Mouse (Mus musculus) embryo, embryonic 10 days (tissue): Measurements from ENCODE around the gene Polr2b.

ENCODE experiments used
- DNase-seq: peaks from one replicate; pipeline ENCODE4 v3.0.0-alpha.2; 2015; ENCODE audit warnings: low spot score

The Polr2b gene

DNA sequence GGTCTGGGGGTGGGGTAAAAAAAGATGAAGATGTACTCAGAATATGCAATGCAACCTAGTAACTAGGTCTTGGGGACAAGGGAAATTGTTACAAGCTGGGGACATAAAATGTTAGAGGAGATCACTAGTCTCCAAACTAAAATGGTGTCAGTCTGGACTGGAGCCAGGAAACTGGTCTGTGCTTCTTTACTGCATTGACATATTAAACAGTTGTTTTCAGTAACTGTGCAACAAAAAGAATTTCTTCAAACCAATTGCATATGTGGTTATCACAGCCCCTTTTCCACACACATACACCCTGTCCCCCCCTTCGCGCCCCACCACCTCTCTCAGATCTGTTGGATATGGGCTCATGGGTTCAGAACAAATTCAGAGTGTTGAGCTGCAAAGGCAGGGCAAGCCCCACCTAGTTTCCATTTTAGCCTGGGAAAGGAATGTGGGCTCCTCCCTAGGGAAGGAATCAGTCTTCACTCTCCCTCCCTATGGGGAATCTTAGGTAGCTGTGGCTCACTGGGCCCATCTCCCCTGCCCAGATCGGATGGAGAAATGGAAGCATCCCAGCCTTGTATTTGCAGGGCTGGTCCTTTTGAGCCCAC, 54.6 kb downstream of the Polr2b start:
- no peak for DNase-seq

DNA sequence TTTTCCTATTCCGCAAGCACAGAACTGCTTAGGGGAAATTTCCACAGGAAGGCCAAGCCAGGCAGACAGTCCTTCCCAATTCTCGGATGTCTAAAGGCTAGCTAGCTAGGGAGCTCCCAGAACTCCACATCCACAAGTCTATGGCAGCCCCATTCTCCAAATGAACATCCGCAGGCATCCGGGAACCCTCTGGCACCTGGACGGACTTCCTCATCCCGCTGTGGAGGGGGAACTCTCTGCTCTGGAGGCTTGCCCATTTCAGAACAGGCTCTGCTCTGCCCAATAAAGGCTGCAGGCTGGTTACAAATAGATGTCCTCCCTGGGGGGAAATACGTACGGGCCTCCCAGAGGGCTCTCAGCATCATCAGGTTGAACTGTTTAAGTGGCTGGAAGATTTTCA, 56.4 kb downstream of the Polr2b start:
- DNase-seq = no peak

DNA sequence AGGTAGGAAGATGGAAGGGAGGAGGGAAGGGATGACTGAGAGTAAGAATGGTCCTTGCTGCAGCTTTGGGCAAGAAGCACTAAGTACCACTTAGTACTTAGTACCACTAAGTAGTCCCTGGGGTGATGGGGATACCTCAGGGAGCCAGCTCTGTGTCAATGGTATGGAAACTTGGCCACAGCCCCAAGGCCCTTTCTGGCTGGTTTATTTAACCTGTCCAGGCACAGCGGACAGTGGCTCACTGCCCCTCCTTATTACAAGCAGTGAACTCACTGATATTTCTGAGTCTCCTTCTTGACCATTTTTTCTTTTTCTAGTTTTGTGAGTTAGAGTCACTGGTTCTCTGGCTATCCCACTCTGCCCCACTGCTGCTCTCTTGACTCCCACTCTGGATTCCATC, 57.2 kb downstream of the Polr2b start:
- no peak for DNase-seq

DNA sequence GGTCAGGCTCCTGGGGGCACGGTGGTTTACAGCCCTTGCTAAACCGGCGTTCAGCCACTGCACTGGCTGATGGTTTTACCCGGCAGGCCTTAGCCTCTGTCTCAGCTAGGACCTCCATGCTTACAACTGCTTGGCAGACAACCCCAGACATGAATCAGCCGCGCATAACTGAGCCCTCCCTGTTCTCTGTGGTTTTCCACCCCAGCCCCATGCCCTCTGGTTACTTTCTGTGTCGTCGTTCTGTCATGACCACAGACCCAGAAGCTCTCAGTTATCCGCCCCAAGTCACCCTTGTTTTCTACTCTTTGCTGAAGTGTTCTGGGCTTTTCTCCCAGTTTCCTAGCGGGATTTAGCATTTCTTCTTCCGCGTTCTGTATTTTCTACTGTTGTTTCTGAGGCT, 57.7 kb downstream of the Polr2b start:
- no peak for DNase-seq

DNA sequence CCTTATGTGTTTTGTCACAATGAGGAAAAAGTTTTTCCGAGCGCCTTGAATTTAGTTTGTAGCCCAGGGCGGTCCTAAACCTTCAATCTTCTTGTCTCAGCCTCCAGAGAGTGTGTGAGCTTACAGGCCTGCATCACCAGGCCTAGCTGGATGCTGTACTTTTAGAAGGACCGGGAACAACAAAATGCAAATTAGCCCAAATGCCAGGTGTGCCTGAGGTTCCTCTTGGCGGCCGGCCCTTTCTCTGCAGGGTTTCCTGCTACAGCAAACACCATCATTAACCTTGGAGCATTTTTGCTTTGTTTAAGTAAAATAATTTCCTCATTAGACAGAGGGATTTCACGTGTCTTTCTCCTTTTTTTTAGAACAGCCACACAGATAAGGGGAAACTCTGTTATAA, 58.2 kb downstream of the Polr2b start:
- no peak for DNase-seq

DNA sequence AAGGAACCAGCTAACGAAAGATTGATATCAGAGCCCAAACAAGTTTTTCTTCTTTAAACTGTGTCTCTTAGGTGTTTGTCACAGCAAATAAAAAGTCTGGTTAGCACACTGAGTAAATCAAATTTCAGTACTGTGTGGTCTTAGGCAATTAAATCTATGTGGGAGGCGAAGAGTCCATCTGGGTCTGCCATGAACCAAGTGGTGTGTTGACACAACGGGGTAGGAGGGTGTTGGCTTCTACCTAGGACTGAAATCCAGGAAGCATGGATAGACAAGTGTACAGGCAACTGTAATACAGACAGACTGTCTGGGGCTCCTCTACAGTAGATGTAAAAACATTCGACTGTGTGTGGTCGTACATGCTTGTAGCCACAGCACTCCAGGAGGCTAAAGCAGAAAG, 59.4 kb downstream of the Polr2b start:
- no peak for DNase-seq

DNA sequence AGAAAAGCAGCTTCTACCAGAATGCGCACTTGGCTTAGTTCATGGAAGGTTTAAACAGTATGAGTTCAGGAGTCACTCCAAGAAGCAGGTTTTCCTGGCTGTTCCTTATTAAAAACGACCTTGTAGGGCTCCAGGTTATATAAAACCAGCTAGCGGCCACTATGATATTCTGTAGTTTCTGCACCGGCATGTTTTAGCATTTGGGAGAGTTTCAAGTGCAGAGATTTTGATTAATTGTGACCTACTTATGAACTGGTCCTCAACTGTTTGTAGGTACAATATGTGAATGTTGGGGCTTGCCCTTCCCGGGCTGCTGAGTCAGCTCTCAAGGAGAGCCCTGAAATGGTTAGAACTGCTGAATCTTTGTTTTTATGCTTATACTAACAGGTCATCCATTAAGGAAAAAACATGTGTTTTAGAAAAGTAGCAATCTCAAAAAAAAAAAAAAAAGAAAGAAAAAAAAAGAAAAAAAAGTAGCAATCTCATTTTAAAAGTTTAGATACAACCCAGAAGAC, 60.5 kb downstream of the Polr2b start:
- DNase-seq = no peak

DNA sequence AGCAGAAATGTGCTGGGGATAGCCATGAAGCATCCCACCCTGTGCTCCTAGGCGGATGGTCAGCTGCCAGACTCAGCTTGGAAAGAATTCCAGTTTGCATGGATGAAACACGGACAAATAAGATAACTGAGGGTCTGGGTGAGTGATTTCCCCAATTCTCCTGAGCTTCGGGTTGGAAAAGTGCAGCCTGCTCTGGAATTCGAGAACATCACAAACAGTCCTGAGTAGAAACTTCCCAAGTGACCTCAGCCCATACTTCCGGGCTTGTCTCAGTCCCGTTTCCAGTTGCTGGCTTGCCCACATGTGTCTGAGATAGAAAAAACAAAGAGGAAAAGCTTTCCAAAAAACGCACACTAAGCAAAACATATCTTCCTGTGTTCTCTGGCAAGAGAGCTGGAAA, 62.3 kb downstream of the Polr2b start:
- DNase-seq = no peak

DNA sequence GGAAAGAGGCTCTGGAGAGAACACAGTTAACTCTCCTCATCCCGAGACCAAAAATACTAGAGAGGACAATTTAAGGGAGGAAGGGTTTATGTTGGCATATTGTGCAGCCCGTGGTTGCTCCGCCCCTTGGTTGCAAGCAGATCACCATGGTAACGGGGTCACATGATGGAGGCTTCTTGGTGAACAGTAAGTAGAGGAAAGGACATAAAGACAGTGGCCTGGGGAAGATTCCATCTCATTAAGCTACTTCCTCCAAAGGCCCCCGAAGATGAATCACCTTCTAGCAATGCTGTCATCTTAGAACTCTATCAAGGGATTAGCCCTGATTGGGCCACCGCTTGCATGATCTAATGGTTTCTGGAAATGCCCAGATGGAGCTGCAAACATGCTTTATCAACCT, 62.8 kb downstream of the Polr2b start:
- DNase-seq = no peak

DNA sequence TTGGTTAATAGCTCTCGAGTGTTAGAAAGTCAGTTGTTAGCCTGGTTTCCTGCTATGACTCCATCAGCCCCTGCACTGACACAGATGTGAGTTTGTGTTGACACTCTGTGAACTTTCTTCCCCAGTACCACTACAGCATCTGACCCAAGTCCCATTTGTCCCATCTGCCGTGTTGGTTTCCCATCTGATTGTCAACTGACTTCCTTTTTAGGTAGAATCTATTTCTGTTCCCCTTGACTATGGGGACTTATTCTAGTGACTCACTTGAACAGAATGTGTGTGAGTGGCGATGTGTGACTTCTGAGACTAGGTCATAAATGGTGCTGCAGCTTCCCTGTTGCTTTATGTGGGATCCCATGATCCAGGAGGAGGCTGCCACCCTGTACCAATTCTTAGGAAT, 65.0 kb downstream of the Polr2b start:
- no peak for DNase-seq

DNA sequence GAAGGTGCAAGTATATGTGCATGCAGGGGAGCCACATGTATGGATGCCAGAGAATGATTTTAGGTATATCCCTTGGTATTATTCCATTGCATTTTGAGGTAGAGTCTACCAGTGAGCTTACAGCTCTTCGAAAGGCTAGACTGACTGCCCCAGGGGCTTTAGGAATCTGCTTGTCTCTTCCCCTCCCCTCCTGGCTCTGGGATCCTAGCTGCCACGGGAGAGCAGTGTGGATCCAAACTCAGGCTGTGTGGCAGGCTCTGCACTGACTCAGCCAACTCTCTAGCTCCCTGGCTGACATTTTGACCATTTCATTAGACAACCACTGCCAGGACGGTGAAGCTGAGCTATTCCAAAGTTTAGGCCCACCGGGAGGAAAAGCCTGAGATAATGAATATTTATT, 65.6 kb downstream of the Polr2b start:
- no peak for DNase-seq

DNA sequence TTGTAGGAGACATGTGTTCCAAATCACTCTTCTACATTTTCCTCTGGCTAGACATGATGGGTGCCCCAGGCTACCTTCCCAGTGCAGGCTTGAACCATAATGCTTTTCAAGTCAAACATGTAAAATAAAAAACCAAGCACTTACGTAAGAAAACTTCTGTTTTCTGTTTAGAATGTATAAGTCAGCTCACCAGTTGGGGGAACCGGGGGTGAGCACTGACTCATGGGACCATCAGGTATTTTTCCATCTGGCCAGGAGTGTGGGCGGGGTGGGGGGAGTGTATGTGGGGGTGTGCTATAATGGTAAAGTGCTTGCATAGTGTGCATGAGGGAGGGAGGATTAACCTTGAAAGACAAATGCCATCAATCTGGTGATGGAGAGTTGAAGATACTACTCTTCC, 68.1 kb downstream of the Polr2b start:
- DNase-seq = no peak

DNA sequence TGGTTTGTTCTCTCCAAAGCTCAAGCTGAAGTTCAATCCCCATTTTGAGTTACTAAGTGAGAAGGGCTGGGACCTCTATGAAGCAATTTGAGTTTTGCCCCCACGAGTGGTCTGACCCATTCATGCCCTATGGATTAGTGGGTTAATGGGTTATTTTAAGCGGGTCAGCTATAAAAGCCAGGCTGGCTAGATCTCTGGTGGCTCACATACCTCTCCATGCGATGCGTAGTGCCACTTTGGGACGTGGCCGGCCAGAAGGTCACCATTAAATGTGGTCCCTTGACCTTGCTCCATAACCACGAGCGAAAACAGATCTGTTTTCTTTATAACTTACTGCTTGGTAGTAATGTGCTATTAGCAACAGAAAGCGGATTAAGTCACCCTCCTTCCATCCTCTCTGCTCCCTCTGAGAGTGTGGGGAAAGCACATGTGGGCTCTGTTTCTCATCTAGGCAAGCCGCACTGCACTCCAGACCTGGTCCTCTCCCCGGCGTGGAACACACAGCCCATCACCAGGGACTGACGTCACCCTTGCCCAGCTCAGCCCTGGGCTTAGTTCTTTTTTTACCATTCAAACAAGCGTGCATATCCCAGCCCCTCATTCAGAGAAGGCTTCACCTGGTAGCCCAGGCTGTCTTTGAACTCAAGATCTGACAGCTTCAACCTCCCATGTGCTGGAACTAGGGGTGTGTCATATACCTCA, 69.6 kb downstream of the Polr2b start:
- no peak for DNase-seq

DNA sequence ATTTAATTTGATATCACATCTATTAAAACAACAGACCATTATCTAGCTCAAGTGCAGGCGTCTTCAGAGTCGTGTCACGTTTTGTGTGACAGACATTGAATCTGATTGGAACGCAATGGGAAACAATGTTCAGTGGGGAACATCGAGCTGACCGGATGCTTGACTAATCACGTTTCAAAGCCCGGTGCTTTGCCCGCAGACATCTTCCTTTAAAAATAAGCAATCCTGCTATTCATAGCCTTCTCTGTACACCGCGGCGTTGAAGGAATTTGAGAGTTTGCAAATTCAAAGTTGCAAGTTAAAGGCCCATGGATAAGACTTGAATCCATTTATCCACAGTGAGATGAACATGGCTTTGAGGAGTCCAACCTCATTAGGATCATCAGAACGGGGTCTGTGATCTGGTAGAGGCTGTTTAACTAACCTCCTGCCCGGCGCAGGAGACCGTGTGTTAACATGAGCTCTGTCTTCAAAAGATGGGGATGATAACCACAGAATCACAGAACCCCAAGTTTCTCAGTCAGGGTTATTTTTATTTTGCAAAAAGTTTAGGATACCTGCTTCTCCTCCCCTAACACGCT, 70.5 kb downstream of the Polr2b start:
- no peak for DNase-seq

DNA sequence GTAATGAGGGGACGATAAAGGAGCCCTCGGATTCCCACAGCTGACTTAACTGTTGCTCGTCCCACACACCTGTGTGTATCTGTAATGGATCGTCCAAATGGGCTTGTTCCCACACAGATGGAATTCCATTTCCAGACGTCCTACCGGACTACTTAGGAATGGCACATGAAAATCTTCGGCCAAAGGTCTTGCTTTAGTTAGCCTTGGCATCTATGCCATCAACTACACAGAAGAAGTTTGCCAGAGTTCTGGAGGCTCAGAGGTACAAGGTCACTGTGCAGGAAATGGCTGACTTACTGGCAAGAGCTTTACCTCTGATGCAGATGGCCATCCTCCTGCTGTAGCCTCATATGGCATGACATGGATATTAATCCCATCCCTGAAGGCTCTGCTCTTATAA, 71.3 kb downstream of the Polr2b start:
- DNase-seq = no peak

DNA sequence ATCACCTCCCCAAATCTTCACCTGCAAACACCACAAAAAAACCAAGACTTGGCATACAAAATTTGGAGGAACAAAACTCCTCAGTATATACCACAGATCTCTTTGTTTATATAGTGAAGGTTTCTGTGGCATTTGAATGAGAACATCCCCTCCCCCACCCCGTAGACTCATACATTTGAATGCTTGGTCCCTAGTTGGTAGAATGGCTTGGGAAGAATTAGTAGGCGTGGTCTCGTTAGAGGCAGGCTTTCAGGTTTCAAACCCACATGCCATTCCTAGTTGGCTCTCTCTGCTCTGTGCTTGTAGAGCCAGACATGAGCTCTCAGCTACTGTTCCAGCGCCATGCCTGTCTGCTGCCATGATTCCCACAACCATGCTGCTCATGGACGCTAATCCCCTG, 71.7 kb downstream of the Polr2b start:
- DNase-seq = no peak

DNA sequence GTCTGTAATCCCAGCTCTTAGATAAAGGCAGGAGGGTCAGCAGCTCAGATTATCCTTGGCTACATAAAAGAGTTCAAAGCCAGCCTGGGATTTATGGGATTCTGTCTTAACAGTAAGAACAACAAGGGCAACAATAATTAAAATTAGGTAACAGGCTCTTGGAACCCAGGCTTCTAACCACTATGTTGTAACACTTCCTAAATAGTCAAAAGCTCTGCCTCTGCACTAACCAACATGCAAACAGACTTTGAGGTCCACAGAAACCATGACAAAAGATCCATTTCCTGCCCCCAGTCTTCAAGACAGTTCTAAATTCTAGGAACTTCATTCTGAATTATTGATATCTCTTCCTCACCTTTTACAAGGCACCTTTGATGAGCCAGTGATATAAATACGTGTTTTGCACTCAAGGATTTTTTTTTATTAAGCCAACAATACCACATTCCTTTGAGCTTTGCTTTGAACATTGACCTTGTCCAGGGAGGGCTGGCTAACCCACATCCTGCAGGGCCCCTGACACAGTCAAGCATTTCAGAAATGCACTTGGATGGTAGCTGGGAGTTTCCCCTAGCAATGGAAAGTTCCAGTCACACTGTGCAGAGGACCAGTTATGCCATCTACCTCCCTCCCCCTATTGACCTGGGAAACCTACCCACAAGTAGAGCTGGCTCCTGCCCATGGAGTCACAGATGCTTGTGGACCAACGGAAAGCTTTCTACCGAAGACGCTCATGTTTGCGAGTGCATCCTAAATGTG, 74.0 kb downstream of the Polr2b start:
- DNase-seq = no peak

DNA sequence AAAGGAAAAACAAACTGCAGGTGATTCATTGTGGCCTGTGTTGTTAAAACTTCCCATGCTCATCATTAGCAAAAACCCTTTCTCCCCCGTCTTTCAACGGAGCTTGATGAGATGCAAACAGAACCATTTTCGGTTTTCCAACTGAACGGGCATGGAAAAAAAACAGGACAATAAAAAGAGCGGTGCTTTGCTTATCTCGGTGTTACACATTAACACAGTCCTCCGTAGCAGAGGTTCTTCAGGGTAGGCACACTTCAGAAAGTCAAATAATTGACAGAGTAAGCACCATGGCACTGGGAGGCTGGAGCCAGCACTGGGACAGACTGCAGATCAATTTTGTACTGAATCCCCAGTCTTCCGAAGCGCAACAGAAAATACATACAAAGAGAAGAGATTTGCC, 74.8 kb downstream of the Polr2b start:
- no peak for DNase-seq

DNA sequence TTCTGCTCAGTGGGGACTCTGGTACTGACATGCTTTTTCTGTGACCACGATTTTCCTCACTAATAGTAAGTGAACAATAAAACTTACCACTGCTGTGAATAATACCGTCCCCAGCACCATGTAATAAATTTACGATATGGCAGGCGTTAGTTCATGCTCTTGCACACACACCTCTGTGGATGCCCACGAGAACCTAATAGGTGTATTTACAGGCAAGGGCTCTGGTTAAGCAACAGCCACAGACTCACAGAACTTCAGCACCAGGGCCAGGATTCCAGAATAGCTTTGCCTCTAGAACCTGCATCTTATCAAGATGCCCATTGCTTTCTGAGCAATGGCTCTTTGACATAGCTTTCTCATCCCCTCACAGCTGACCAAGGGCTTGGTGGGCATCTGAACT, 75.3 kb downstream of the Polr2b start:
- no peak for DNase-seq

DNA sequence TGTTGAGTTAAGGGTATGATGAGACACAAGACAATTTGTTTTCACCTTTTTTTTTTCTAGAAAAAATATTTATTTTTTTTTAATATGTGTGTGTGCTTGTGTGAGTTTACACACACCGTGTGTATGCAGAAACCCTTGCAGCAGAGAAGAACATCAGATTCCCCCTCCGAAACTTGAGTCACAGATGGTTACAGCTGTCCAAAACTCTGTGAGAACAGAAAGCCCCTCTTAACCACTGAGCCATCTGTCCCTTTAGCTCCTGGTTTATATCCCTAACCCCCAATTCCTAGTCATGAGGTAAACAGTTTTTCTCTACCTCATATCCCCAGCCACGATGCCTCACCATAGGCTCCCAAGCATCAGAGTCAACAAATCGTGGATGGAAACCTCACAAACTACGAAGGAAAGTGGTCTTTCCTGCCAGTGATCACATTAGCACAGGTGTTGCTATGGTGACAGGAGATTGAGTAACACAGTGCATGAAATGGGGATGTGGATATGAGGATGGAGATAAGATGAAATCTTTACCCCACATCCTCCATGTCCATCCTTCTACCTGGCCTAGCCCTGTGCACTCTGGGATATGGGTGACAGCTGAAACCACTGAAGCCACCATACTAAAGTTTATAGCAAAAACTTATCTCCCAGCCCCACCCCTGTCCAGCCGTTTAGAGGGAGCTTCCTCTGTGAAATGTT, 76.1 kb downstream of the Polr2b start:
- no peak for DNase-seq

DNA sequence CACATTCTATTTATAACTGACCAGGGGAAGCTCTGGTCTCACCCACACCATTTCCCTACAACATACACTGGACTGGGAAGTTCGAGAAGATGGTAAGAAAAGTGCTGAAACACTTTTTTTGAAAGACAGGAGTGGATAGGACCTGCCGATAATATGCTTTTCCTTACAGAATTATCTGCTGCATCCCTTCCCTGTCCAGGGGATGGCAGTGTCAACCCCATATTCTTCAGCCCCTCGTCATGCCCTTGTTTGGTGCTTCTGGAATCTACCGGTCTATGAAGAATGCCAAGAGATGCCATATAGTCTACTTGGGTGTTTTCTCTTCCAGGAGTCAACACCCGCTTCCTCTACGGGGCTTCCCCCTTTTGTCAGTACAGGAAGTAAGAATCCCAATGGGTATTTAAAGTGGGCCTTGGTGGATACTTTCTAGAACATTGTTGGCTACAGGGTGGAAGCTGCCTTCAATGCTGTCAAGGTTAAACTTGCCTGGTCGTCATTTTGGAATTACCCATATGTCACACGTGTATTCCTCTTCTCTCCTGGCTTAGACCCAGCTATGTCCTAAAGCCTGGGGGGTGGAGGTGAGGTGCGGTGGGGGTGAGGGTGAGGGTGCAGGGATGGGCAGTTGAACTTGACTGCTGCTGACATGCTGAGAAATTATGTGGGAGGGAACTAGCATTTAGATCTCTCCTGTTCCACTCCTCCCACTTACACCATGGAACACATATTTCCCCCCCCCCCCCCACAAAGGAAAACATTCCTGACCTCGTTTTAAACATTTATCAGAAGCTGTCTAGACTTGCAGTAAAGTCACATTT, 76.9 kb downstream of the Polr2b start:
- DNase-seq = no peak

DNA sequence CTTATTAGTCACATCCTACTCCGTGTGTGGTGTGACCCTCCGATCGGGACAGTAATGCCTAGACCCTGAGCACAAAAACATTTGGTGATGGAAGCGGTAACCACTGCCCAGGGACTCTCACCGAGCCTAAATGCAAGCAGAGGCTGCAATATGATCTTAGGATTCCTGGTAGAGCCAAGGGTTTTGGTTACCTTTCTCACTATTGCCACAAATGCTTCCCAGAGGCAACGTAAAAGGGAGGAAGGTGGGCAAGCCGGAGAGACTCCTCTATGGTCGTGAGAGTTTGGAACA, 77.4 kb downstream of the Polr2b start:
- DNase-seq = no peak
